Mouse (Mus musculus) T-cell, adult 66 days (primary cell): ENCODE data around the gene Ahcyl2. TPM values are rescaled to one million over a fixed set of nuclear protein-coding genes. Genes with fewer than 3 reads are reported as not detected.

ENCODE experiments used
- total RNA-seq, 2 experiments: library from RNA; stranded (reverse); gene quantifications; 3 replicates in 1 of 2; 4 replicates in 1 of 2; pipeline ENCODE4 v1.2.4; 2023

Gene Ahcyl2
- total RNA-seq: 10 to 100 TPM; 77.7 to 84.6 TPM

GRCm38 (mm10) chr6:29767813-29768660 lies at the start of gene Ahcyl2:
TSS of gene Ahcyl2 (plus strand) at chr6:29768011.

DNA sequence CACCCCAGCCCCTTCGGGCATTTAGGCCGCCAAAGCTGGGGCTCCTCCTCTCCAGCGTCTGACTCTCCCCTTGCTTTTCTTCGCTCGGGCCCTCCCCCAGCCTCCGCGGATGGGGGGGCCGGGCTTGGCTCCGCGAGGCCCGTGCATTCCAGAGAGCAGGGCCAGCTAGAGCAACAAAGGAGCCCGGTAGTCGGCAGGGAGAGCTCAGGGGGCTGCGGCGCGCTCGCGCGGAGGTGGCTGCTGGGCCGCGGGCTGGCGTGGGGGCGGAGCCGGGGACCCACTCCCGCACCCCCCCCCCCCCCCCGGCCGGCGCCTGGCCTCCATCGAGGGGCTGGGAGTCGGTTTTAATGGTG lies 32.5 kb upstream of the Ahcyl2 start, which contains the start of gene Smo:
Gene Smo, plus strand, starts transcription at position 168 of the 353 bp plus-strand sequence.

DNA sequence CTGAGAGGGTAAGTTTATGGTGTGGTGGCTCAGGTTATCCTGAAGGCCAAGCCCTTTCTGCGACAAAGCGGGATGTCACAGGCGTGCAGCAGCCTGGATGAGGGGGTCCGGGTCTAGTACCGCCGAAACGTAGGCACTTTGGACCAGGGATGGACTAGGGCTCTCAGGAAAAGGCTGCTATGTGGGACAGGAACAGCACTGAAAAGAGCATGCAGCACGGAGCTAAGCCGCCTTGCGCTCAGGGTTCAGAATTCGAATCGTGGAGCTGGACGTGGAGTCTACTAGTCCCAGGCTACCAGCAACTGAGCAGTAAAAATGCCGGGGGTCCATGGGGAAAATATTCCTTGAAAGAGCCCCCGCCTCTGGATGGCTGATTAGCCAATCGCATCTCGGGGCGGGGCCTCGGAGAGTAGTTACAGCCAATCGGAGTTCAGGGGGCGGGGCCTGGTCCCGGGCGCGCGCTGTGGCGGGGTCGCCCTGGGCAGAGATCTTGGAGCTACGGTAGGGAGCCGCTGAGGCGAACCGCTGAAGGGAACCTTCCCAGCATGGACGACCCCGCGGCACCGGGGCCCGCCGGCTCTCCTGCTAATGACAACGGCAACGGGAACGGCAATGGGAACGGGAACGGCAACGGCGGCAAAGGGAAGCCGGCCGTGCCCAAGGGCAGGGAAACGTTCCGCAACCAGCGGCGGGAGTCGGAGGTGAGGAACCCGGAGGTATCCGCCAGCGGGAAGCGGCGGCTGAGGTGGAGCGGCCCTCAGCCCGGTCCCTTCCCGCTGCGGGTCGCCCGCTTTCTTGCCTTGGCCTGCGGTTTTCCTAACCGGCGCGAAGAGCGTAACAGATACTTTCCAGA lies 148.9 kb downstream of the Ahcyl2 start, which contains the start of gene Strip2:
Gene Strip2, plus strand, starts transcription at position 483 of the 853 bp plus-strand sequence.

Other genes with a start within 250 kb of the Ahcyl2 start
- 1 to 10 TPM; 3.6 to 6.3 TPM for gene Irf5, start 241.4 kb upstream of the Ahcyl2 start, total RNA-seq
- 100 to 1,000 TPM; 103 to 107 TPM for gene Tnpo3, start 158.1 kb upstream of the Ahcyl2 start, total RNA-seq
- gene Tspan33, start 73.8 kb upstream of the Ahcyl2 start, total RNA-seq: 1 to 10 TPM in 1 of 2 experiments, under 1 TPM in 1; 0.47 to 1.3 TPM
- gene Smo, start 32.5 kb upstream of the Ahcyl2 start, total RNA-seq: 1 to 10 TPM; 1.2 to 1.4 TPM
- under 1 TPM in 1 of 2 experiments, not detected in 1; 0.27 TPM for gene Strip2, start 149.0 kb downstream of the Ahcyl2 start, total RNA-seq